Mouse (Mus musculus) bone marrow macrophage, adult 2 months (primary cell): ENCODE results near the gene Aff1. TPM values are rescaled to one million over a fixed set of nuclear protein-coding genes. Genes with fewer than 3 reads are reported as not detected.

ENCODE experiments used
- H3K27ac ChIP-seq: 2 replicates; pipeline ENCODE4 v1.5.1; 2012; ENCODE audit warnings: low read depth, low read length; ENCODE audit not compliant: insufficient read depth
- H3K4me1 ChIP-seq: 2 replicates; pipeline ENCODE4 v1.6.1; 2012; ENCODE audit warnings: low read length; ENCODE audit not compliant: control insufficient read depth, insufficient read depth
- H3K4me3 ChIP-seq: 2 replicates; pipeline ENCODE4 v1.5.1; 2012; ENCODE audit warnings: mild to moderate bottlenecking, low read length, moderate library complexity; ENCODE audit not compliant: insufficient read depth
- CTCF ChIP-seq: IDR thresholded peaks from 2 replicates; pipeline ENCODE4 v1.5.1; 2012; ENCODE audit warnings: low read depth, mild to moderate bottlenecking, low read length, moderate library complexity
- POLR2A ChIP-seq: IDR thresholded peaks from 2 replicates; pipeline ENCODE4 v1.6.1; 2012; ENCODE audit warnings: mild to moderate bottlenecking, low read depth, low read length, borderline replicate concordance
- polyA plus RNA-seq: library from polyadenylated mRNA; stranded (reverse); fragments of >200 nt; gene quantifications from 2 replicates; pipeline ENCODE4 v1.2.4, GENCODE M21; 2012; ENCODE audit not compliant: missing spikeins, insufficient read depth, insufficient read length

Aff1 gene
- polyA plus RNA-seq, 1 experiment: 45.3 TPM

DNA sequence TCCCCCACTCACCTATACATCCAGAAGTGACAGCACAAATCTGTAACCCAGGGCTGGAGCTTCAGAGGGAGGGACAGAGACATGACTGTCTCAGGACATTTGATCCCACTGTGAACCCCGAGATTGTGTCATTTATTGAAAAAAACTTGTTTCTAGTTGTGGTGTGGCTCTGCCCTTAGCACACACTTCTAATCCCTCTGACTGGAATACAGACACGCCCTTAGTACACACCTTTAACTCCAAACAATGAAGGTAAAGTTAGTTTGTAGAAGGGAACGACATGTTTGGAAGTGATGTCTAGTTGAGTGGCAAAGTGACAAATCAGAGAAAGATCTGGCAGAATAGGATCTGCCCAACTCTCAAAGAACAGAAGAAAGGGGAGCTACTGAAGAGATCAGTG is 20.3 kb upstream of the Aff1 start:
- Histone ChIP-seq H3K27ac (no peak overlapping the region), H3K4me3 (no peak overlapping the region), H3K4me1 (no peaks in the 10 kb centered on the region)
- TF ChIP-seq POLR2A (no peak), CTCF (no peak)

DNA sequence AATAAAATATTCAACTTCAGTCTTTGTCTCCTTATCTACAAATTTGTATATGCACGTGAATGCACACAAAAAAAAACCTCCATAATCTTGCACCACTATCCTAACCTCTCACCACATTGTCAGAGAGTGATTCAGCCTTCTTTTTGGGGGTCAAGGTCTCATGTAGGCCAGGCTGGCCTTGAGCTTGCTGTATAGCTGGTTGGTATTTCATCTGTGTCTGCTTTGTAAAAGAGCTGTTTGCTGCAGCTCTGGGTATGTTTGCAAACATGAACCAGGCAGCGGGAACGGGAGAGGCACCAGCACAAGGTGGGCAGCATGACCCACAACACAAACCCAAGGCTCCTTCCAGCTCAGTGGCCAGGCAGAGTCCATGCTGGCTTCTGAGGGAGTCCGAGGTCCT is 18.6 kb upstream of the Aff1 start:
- H3K27ac ChIP-seq: no peak overlapping the region

DNA sequence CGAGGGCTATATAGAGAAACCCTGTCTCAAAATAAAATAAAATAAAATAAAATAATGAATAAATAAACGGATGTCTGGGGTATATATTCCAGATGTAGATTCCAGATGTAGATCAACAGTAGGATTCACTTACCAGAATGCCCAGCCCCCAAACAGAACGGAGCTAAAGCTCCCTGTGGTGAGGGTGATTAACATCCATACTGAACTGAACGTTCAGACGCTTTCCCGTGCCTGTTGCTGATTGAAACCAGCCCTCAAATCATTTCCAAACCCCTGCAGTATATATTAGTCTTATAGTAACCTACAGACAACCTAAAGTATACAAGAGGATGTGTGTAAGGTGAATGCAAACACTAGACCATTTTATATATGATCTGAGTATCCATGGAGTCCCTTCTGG is 17.7 kb upstream of the Aff1 start:
- no peak overlapping the region for H3K4me3 ChIP-seq
- no peak overlapping the region for H3K27ac ChIP-seq
- H3K4me1 ChIP-seq: peaks cover 10% of the 10 kb centered on the region
- no peak for TF ChIP-seq POLR2A

More for the DNA sequence above, 18.6 kb upstream of the Aff1 start:
- no peak for TF ChIP-seq POLR2A
- no peak for TF ChIP-seq CTCF
- Histone ChIP-seq H3K4me3 (no peak overlapping the region), H3K4me1 (peaks cover 7% of the 10 kb centered on the region)

DNA sequence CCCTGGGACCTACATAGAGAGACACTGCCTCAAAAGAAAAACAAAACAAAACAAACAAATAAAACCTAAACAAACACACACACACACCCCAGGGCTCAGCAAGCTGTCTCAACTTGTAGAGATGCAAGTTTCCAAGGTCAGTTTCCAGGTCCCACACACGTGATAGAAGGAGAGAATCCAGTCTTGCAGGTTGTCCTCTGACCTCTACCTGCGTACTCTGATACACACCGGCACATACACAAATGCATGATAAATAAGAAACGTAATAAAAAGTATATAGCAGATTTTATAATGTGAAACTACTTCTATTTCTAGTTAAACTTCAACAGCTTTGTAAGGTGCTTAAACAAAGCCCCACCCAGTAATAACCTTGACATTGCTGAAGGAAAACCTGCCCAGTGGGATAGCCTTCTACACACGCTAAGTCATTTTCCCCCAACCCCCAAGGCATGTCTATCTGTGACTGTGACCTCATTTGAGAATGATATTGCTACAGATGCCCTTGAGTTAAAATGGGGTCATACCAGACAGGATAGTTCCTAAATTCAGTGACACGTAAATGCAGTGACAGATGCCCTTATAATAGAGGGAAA is 15.8 kb upstream of the Aff1 start:
- TF ChIP-seq CTCF (no peak), POLR2A (no peak)
- Histone ChIP-seq H3K27ac (no peak overlapping the region), H3K4me3 (no peak overlapping the region), H3K4me1 (peaks cover 10% of the 10 kb centered on the region)

DNA sequence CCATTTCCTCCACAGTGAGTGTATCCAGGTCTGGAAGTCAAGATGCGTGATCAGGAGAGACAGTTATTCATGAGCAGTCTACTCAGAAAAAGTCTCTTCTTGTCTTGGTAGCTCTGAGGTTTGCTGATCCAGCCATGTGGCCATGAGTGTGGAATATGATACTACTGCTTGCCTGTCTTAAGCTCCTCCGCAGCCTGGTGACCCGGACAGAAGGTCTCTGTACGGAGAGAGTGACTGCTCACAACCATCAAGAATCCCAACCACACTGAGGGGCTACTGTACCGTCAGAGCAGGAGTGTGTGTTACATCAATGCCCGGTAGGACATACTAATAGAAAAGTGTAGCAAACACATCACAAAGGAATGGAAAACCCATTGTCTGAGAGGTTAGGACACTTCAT is 14.3 kb upstream of the Aff1 start:
- no peak overlapping the region for H3K4me3 ChIP-seq

DNA sequence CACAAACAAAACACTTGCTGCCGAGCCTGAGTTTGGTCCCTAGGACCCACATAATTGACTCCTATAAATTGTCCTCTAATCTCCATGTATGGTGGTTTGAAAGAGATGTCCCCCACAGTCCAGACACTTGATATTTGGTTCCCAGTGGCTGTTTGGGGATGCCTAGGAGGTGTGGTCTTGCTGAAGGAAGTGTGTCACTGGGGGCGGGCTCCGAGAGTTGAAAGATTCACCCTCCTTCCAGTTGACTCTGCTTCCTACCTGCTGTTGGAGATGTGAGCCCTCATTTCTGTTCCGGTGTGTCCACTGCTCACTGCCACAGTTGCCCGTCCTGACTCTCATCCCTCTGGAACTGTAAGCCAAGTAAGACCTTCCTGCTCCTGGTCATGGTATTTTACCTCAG is 13.2 kb upstream of the Aff1 start:
- H3K4me3 ChIP-seq: no peak overlapping the region
- no peak overlapping the region for H3K27ac ChIP-seq
- TF ChIP-seq CTCF (no peak), POLR2A (no peak)
- peaks cover 10% of the 10 kb centered on the region for H3K4me1 ChIP-seq

More for the DNA sequence above, 14.3 kb upstream of the Aff1 start:
- no peak for TF ChIP-seq POLR2A
- TF ChIP-seq CTCF: no peak
- Histone ChIP-seq H3K27ac (no peak overlapping the region), H3K4me1 (peaks cover 10% of the 10 kb centered on the region)

DNA sequence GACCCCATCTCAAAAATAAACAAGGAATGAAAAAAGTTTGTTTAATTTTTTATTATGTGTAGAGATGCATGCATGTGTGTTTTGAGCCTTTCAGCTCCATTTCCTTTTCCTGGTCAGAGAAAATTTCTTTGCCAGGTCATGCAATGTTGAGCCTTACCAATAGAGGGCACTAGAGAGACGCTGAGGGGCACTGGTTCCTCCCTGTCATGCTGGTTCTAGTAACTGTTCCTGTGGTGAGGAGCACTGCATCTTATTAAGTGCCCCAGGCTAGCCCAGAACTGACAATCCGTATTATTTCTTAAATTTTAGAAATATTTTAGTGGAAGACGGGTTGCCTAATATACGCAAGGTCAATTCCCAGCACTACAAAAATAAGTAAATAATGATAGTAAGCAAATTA is 11.8 kb upstream of the Aff1 start:
- TF ChIP-seq POLR2A (no peak), CTCF (peak; percentile 57)
- Histone ChIP-seq H3K27ac (no peak overlapping the region), H3K4me1 (peaks cover 10% of the 10 kb centered on the region), H3K4me3 (no peak overlapping the region)

DNA sequence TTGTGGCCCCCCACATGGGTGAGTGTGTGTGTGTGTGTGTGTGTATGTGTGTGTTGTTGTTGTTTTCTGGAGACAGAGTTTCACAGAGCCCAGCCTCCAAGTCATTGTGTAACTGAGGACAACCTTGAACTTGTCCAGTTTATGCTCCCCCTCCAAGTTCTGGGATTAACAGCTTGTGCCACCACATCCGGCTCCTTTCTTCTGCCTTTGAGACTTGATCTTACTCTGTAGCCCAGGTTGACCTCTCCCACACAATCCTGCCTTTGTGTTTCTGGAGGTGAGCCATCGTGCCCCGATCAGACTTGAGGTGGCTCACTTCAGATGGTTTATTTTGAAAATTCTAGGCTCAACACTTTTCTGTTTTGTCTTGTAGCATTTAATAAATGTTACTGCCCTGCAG is 10.3 kb upstream of the Aff1 start:
- Histone ChIP-seq H3K4me1 (peaks cover 10% of the 10 kb centered on the region), H3K27ac (no peak overlapping the region), H3K4me3 (no peak overlapping the region)
- TF ChIP-seq CTCF (no peak), POLR2A (no peak)

DNA sequence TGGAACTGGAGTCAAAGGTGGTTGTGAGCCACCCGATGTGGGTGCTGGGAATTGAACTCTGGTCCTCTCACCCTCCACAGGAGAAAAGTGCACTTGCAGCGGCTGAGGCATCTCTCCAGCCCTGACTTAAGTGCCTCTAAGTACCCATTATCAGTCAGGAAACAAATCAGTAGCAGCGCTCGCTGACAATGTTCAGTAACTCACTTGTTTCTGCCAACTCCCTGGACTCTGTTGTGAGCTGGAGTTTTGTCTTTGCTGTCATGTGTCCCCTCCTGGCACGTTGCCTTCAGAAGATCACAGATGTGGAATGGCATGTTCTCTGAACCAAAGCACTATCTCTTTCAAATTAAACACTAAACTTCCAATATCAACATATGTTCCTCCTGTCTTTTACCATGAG is 2.5 kb upstream of the Aff1 start:
- Histone ChIP-seq H3K4me3 (no peak overlapping the region), H3K27ac (no peak overlapping the region), H3K4me1 (peaks cover 5% of the 10 kb centered on the region; the same call in 1 of the 2 replicates)
- TF ChIP-seq POLR2A (no peak), CTCF (no peak)

DNA sequence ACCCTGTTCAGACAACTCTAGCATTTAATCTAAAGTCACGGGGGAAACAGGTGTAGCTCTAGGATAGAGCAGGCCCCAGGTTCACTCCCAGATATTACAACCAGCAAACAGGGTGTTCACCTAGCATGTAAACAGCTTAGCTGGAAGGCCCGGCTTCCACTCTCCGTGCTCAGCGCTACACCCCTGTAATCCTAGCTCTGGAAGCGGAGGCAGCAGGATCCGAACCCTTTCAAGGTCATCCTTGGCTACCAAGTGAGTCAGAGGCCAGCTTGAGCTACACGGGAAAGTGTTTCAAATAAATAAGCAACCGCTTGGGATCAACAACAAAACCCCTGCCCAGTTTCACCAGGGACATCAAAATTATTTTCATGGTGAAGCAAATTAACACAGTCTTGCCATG is 2.0 kb upstream of the Aff1 start:
- no peak overlapping the region for H3K4me3 ChIP-seq
- H3K4me1 ChIP-seq: peaks cover 5% of the 10 kb centered on the region; the same call in 1 of the 2 replicates
- no peak for TF ChIP-seq CTCF
- no peak for TF ChIP-seq POLR2A
- H3K27ac ChIP-seq: no peak overlapping the region

DNA sequence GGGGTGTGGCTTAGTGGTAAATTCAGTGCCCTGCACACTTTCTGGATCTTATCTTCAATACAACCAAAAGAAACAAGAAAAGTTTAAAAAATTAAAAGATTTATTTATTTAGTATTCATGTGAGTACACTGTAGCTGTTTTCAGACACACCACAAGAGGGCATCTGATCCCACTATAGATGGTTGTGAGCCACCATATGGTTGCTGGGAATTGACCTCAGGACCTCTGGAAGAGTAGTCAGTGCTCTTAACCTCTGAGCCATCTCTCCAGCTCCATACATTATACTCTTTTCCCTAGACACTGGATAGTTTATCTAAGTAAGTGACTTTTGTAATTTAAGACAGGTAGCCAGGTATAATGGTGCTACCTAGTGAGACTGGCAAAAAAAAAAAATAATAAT is 1.0 kb upstream of the Aff1 start:
- no peak for TF ChIP-seq POLR2A
- TF ChIP-seq CTCF: no peak
- H3K27ac ChIP-seq: peak overlapping the region; percentile 21; the same call in 1 of the 2 replicates
- no peak overlapping the region for H3K4me3 ChIP-seq
- peaks cover 6% of the 10 kb centered on the region for H3K4me1 ChIP-seq

DNA sequence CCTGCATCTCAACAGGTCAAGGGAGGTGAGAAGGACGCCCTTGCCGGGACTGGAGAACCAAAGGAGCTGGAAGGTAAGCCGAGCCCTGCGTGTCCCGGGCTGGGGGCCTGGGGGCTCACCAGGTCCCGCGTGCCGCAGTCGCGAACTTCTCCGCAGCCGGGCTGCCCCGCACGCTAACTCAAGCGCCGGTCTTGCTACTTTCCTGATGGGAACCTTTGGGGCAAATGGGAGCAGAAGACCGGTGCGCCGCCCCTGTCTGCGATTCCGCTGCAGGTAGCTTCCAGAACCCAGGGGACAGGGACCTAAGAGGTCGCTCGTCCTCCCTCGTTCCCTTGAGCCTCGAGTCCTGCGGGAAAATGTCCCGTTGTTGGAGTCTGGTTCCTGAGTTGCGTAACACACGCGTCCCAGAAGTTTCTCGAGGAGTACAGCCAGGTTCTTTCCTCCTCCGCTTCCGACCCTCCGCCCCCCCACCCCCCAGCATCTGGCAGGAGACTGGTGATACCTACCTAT is 412 bp downstream of the Aff1 start:
- TF ChIP-seq POLR2A (no peak), CTCF (no peak)
- Histone ChIP-seq H3K4me1 (peaks cover 16% of the 10 kb centered on the region), H3K27ac (peak overlapping the region; percentile 70), H3K4me3 (peak overlapping the region; percentile 83)
